Mouse (Mus musculus) olfactory bulb, adult 2 months (tissue): ENCODE data around the gene Orm2.

ENCODE experiments used
- CTCF ChIP-seq: fragments of 200-500 bp; IDR thresholded peaks from 2 replicates; pipeline ENCODE4 v1.5.1; 2012; ENCODE audit warnings: low read depth, mild to moderate bottlenecking, low read length, moderate library complexity; ENCODE audit not compliant: insufficient read depth
- POLR2A ChIP-seq: fragments of 200-500 bp; IDR thresholded peaks from 2 replicates; pipeline ENCODE4 v1.6.1; 2012; ENCODE audit warnings: mild to moderate bottlenecking, low read depth, low read length, moderate library complexity; ENCODE audit not compliant: insufficient read depth

DNA sequence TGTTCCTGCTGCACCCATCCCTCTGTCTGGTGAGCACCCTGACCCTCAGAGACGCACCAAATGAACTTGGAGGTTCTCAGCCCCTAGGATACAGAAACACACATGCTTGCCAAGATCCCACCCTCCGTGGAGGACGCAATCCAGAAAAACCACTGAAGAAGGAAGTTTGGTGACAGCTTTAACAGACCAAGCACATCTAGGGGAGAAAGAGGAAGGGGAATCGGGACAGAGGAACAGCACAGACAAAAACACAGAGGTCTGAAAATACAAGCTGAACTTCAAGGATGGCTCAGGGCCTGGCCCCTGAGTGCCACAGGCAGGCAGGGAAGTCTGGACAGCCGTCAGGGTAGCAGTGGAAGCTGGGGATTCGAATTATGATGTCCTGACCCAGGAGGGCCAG lies 39.4 kb downstream of the Orm2 start:
- no peak for TF ChIP-seq CTCF
- no peak for TF ChIP-seq POLR2A
